Mouse (Mus musculus): Measurements from ENCODE around the gene Ano6.

GRCm38 (mm10) chr15:95858876-95859655 lies 68.4 kb downstream of the Ano6 start:
- TF ChIP-seq POLR2A (IDR thresholded peaks at IDR 0.05; ENCODE audit: control insufficient read depth, extremely low read depth, insufficient read depth, low read length, poor library complexity) (no peak), CTCF (IDR thresholded peaks at IDR 0.05; ENCODE audit: borderline replicate concordance, control insufficient read depth, extremely low read depth, insufficient read depth, low read length, poor library complexity) (no peak)

All from thymus, adult 2 months (tissue).